Mouse (Mus musculus): ENCODE measurements at regions not wholly inside any gene's neighbourhood (a gene's known extent, or its start where the extent isn't known, plus 50 kb on each side); places are given as distances from the start of the nearest gene placed in this dataset.

DNA sequence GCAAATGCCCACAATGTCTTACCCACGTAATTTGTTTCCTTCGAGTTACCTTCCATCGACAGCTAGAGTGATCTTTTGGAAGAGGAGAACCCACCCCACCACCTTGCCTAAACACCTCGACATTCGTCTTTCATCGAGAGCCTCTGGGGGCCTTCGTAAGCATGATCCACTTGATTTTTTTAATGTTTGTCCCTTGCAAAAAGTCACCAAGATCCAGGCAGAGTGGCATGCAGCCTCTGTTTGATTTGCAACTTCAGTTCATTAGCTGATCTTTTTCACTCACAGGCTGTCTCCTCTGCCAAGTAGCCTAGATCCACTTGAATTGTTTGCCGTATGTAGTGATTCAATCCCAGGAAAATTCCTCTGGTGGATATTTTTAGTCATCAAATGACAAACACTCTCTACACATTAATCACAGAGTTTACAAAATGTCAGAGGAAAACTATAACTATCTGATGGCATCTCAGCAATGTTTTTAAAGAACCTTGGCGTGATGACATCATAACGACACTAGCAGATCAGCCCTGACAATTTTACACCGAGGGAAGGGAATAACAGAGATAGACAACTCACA is 54.8 kb upstream of the Tsc22d1 start:
- no peaks in the 10 kb centered on the region for H3K4me1 ChIP-seq
- no peaks in the 10 kb centered on the region for H3K9me3 ChIP-seq
- no peak overlapping the region for H3K4me3 ChIP-seq
- H3K27ac ChIP-seq: no peak overlapping the region
- H3K27me3 ChIP-seq: no peaks in the 10 kb centered on the region; the same call in 1 of the 2 replicates
- H3K9ac ChIP-seq: no peak overlapping the region
- WGBS: 87% methylated on average over 11 of the region's 11 CpGs
- H3K4me2 ChIP-seq (replicated peaks): no peak overlapping the region
- H3K36me3 ChIP-seq: no peaks in the 10 kb centered on the region
- no peak for ATAC-seq (ENCODE audit: low FRiP score, low read depth)

DNA sequence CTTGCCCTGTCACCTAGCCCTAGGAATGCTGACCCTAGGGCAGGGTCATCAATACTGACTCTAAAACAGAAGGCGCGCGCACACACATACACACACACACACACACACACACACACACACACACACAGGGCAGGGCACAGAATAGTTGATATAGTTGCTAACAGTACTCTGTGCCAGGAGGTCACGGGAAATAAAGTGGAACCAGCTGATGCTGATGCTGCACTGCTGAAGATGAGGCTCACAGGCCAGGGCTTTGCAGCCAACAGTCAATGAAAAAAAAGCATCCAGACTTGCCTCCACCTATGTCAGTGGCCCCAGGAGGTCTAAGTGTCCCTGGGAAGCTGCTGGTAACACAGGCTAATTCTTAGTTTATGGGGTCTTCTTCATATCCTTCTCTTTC is 50.7 kb upstream of the Tsc22d1 start:
- Histone ChIP-seq H3K4me2 (replicated peaks) (no peak overlapping the region), H3K4me3 (no peak overlapping the region), H3K9me3 (no peaks in the 10 kb centered on the region), H3K27ac (no peak overlapping the region), H3K4me1 (no peaks in the 10 kb centered on the region), H3K36me3 (no peaks in the 10 kb centered on the region), H3K27me3 (no peaks in the 10 kb centered on the region), H3K9ac (no peak overlapping the region)
- ATAC-seq (ENCODE audit: low FRiP score, low read depth): no peak
- WGBS: 71% methylated on average over 4 of the region's 4 CpGs
